Mouse (Mus musculus) liver, embryonic 13.5 days (tissue): ENCODE data around the gene Pou5f1. TPM values are rescaled to one million over a fixed set of nuclear protein-coding genes. Genes with fewer than 3 reads are reported as not detected.

Experiments used
- ATAC-seq: fragments of 200-750 bp; cut with Nextera tagmentation; 2 replicates; pipeline ENCODE4 v1.8.0; 2017; ENCODE audit warnings: low read depth, mild to moderate bottlenecking, moderate number of reproducible peaks, moderate library complexity
- DNase-seq: peaks from one replicate; pipeline ENCODE4 v3.0.0; 2022
- H3K27ac ChIP-seq: fragments of 300-500 bp; sonication (generic); 2 replicates; pipeline ENCODE4 v1.5.1; 2015; ENCODE audit warnings: moderate library complexity, mild to moderate bottlenecking, inconsistent platforms
- H3K27me3 ChIP-seq: fragments of 300-500 bp; sonication (generic); 2 replicates; pipeline ENCODE4 v1.6.1; 2015; ENCODE audit warnings: mild to moderate bottlenecking, inconsistent platforms
- H3K36me3 ChIP-seq: fragments of 300-500 bp; sonication (generic); 2 replicates; pipeline ENCODE4 v1.6.1; 2015; ENCODE audit warnings: mild to moderate bottlenecking, inconsistent platforms
- H3K4me1 ChIP-seq: fragments of 300-500 bp; sonication (generic); replicated peaks from 2 replicates; pipeline ENCODE4 v1.6.1; 2015; ENCODE audit warnings: inconsistent platforms
- H3K4me2 ChIP-seq: fragments of 300-500 bp; sonication (generic); 2 replicates; pipeline ENCODE4 v1.6.1; 2015; ENCODE audit warnings: inconsistent platforms, mild to moderate bottlenecking, moderate library complexity
- H3K4me3 ChIP-seq: fragments of 300-500 bp; sonication (generic); replicated peaks from 2 replicates; pipeline ENCODE4 v1.5.1; 2015; ENCODE audit warnings: mild to moderate bottlenecking, inconsistent platforms
- H3K9ac ChIP-seq: fragments of 300-500 bp; sonication (generic); 2 replicates; pipeline ENCODE4 v1.6.1; 2015; ENCODE audit warnings: mild to moderate bottlenecking, inconsistent platforms
- H3K9me3 ChIP-seq: fragments of 300-500 bp; sonication (generic); replicated peaks from 2 replicates; pipeline ENCODE4 v1.6.1; 2016; ENCODE audit warnings: inconsistent platforms
- WGBS: fragments of 180-500 bp; shearing (Covaris S2); methylation state at CpG from one replicate; pipeline ENCODE4 v1.1.7; 2015; ENCODE audit not compliant: insufficient replicate concordance; 5-methylcytosine and 5-hydroxymethylcytosine counted together
- polyA plus RNA-seq: library from polyadenylated mRNA; unstranded; fragments of >200 nt; fragmentation: Nextera tagmentation; extraction: Ambion mirVana; gene quantifications from 2 replicates; pipeline ENCODE4 v1.2.1, GENCODE M21; 2015

Pou5f1 gene
- polyA plus RNA-seq, 1 experiment from 2014 or later = not detected

GRCm38 (mm10) chr17:35539540-35539939 is 33.7 kb downstream of the Pou5f1 start:
- Histone ChIP-seq H3K27ac (no peak overlapping the region), H3K9ac (no peak overlapping the region), H3K4me3 (no peak overlapping the region), H3K9me3 (no peaks in the 10 kb centered on the region), H3K27me3 (no peaks in the 10 kb centered on the region), H3K4me2 (no peak overlapping the region), H3K4me1 (no peaks in the 10 kb centered on the region), H3K36me3 (no peaks in the 10 kb centered on the region)
- no peak for ATAC-seq
- no peak for DNase-seq
- whole genome bisulfite sequencing = 41% methylated on average over 10 of the region's 10 CpGs

- Histone ChIP-seq H3K4me3 (no peak overlapping the region), H3K4me1 (no peaks in the 10 kb centered on the region), H3K4me2 (no peak overlapping the region), H3K27me3 (no peaks in the 10 kb centered on the region), H3K9ac (no peak overlapping the region), H3K9me3 (no peaks in the 10 kb centered on the region), H3K27ac (no peak overlapping the region), H3K36me3 (no peaks in the 10 kb centered on the region)
- ATAC-seq (no peak), DNase-seq (no peak)
- WGBS = 68% methylated on average over 15 of the region's 15 CpGs
Measured at GRCm38 (mm10) chr17:35542761-35543411, 37.1 kb downstream of the Pou5f1 start.

GRCm38 (mm10) chr17:35543412-35543861 is 37.6 kb downstream of the Pou5f1 start:
- 52% methylated on average over 14 of the region's 14 CpGs for WGBS

GRCm38 (mm10) chr17:35544001-35544400 is 38.2 kb downstream of the Pou5f1 start:
- Histone ChIP-seq H3K27me3 (no peaks in the 10 kb centered on the region), H3K4me3 (no peak overlapping the region), H3K4me1 (no peaks in the 10 kb centered on the region), H3K36me3 (no peaks in the 10 kb centered on the region), H3K9me3 (no peaks in the 10 kb centered on the region), H3K9ac (no peak overlapping the region), H3K4me2 (no peak overlapping the region), H3K27ac (no peak overlapping the region)
- 50% methylated on average over 6 of the region's 6 CpGs for WGBS
- DNase-seq (no peak), ATAC-seq (no peak)

More at GRCm38 (mm10) chr17:35543412-35543861, 37.6 kb downstream of the Pou5f1 start:
- Histone ChIP-seq H3K27me3 (no peaks in the 10 kb centered on the region), H3K36me3 (no peaks in the 10 kb centered on the region), H3K27ac (no peak overlapping the region), H3K9ac (no peak overlapping the region), H3K9me3 (no peaks in the 10 kb centered on the region), H3K4me1 (no peaks in the 10 kb centered on the region), H3K4me3 (no peak overlapping the region), H3K4me2 (no peak overlapping the region)
- ATAC-seq (no peak), DNase-seq (no peak)

GRCm38 (mm10) chr17:35544680-35545079 is 38.9 kb downstream of the Pou5f1 start:
- Histone ChIP-seq H3K9ac (no peak overlapping the region), H3K27me3 (no peaks in the 10 kb centered on the region), H3K27ac (no peak overlapping the region), H3K36me3 (no peaks in the 10 kb centered on the region), H3K4me1 (no peaks in the 10 kb centered on the region), H3K9me3 (no peaks in the 10 kb centered on the region), H3K4me3 (no peak overlapping the region), H3K4me2 (no peak overlapping the region)
- DNase-seq = no peak
- ATAC-seq = no peak
- WGBS = 37% methylated on average over 6 of the region's 6 CpGs

- Histone ChIP-seq H3K36me3 (no peaks in the 10 kb centered on the region), H3K27ac (no peak overlapping the region), H3K27me3 (no peaks in the 10 kb centered on the region), H3K9ac (no peak overlapping the region), H3K4me3 (no peak overlapping the region), H3K9me3 (no peaks in the 10 kb centered on the region), H3K4me2 (no peak overlapping the region), H3K4me1 (no peaks in the 10 kb centered on the region)
- no peak for ATAC-seq
- DNase-seq = no peak
- 51% methylated on average over 2 of the region's 2 CpGs for WGBS
Measured at GRCm38 (mm10) chr17:35547465-35547864, 41.6 kb downstream of the Pou5f1 start.

- H3K27me3 ChIP-seq = no peaks in the 10 kb centered on the region
- ATAC-seq = no peak
- no peaks in the 10 kb centered on the region for H3K9me3 ChIP-seq
- H3K9ac ChIP-seq = no peak overlapping the region
- no peak overlapping the region for H3K4me2 ChIP-seq
- DNase-seq = no peak
- H3K4me3 ChIP-seq = no peak overlapping the region
- H3K4me1 ChIP-seq = no peaks in the 10 kb centered on the region
- H3K27ac ChIP-seq = no peak overlapping the region
- H3K36me3 ChIP-seq = no peaks in the 10 kb centered on the region
- 23% methylated on average over 5 of the region's 5 CpGs for WGBS
Measured at GRCm38 (mm10) chr17:35548636-35549035, 42.8 kb downstream of the Pou5f1 start.

- Histone ChIP-seq H3K4me1 (no peaks in the 10 kb centered on the region), H3K4me3 (no peak overlapping the region), H3K4me2 (no peak overlapping the region), H3K27me3 (no peaks in the 10 kb centered on the region), H3K9ac (no peak overlapping the region), H3K9me3 (no peaks in the 10 kb centered on the region), H3K27ac (peak overlapping the region; percentile 10; the same call in 1 of the 2 replicates), H3K36me3 (no peaks in the 10 kb centered on the region)
- DNase-seq = no peak
- no peak for ATAC-seq
- WGBS = 40% methylated on average over 15 of the region's 15 CpGs
Measured at GRCm38 (mm10) chr17:35549437-35550142, 43.8 kb downstream of the Pou5f1 start.

- Histone ChIP-seq H3K4me3 (no peak overlapping the region), H3K27me3 (no peaks in the 10 kb centered on the region), H3K9ac (no peak overlapping the region), H3K4me2 (no peak overlapping the region), H3K4me1 (no peaks in the 10 kb centered on the region), H3K36me3 (no peaks in the 10 kb centered on the region), H3K27ac (no peak overlapping the region), H3K9me3 (no peaks in the 10 kb centered on the region)
- DNase-seq (no peak), ATAC-seq (no peak)
- 75% methylated on average over 4 of the region's 4 CpGs for WGBS
Measured at GRCm38 (mm10) chr17:35550143-35550494, 44.3 kb downstream of the Pou5f1 start.

GRCm38 (mm10) chr17:35550871-35551270 is 45.1 kb downstream of the Pou5f1 start:
- no peaks in the 10 kb centered on the region for H3K27me3 ChIP-seq
- H3K4me3 ChIP-seq = no peak overlapping the region
- H3K9ac ChIP-seq = no peak overlapping the region
- no peak overlapping the region for H3K4me2 ChIP-seq
- ATAC-seq (no peak), DNase-seq (no peak)
- H3K9me3 ChIP-seq = no peaks in the 10 kb centered on the region
- no peaks in the 10 kb centered on the region for H3K4me1 ChIP-seq
- H3K27ac ChIP-seq = no peak overlapping the region
- no peaks in the 10 kb centered on the region for H3K36me3 ChIP-seq
- WGBS = 46% methylated on average over 8 of the region's 8 CpGs

GRCm38 (mm10) chr17:35551881-35552414 is 46.1 kb downstream of the Pou5f1 start, which contains the start of gene Cdsn:
TSS of gene Cdsn (plus strand) at chr17:35552128.
- Histone ChIP-seq H3K9ac (no peak within 1 kb of the TSS), H3K4me3 (no peak within 1 kb of the TSS), H3K9me3 (no peaks in the 10 kb centered on the region), H3K27ac (no peak within 1 kb of the TSS), H3K4me1 (no peaks in the 10 kb centered on the region), H3K4me2 (no peak within 1 kb of the TSS), H3K27me3 (no peaks in the 10 kb centered on the region), H3K36me3 (no peaks in the 10 kb centered on the region)
- no peak for ATAC-seq
- DNase-seq = no peak
- 71% methylated on average over 10 of the region's 10 CpGs for whole genome bisulfite sequencing
